Mouse (Mus musculus): ENCODE measurements around the gene 9430015G10Rik.
A peak's percentile ranks its signal among the peaks of the same experiment; 100 is the strongest.

The 9430015G10Rik gene

GRCm38 (mm10) chr4:156109570-156110331, at the start of gene 9430015G10Rik:
Gene 9430015G10Rik (plus strand): TSS chr4:156109982.
- peak; percentile 97 to 98 for DNase-seq (ENCODE audit: low spot score in 2 of 2)

GRCm38 (mm10) chr4:156063861-156064509, 45.8 kb upstream of the 9430015G10Rik start:
- DNase-seq (ENCODE audit: low spot score in 2 of 2) = no peak

GRCm38 (mm10) chr4:156064510-156064897, 45.3 kb upstream of the 9430015G10Rik start:
- no peak for DNase-seq (ENCODE audit: low spot score in 2 of 2)

GRCm38 (mm10) chr4:156065156-156065894, 44.5 kb upstream of the 9430015G10Rik start:
- DNase-seq (ENCODE audit: low spot score in 2 of 2) = no peak

- no peak for DNase-seq (ENCODE audit: low spot score in 2 of 2)
Observed at GRCm38 (mm10) chr4:156067256-156067949, 42.4 kb upstream of the 9430015G10Rik start.

GRCm38 (mm10) chr4:156069701-156070100, 40.1 kb upstream of the 9430015G10Rik start:
- no peak for DNase-seq (ENCODE audit: low spot score in 2 of 2)

GRCm38 (mm10) chr4:156070276-156070675, 39.5 kb upstream of the 9430015G10Rik start:
- no peak for DNase-seq (ENCODE audit: low spot score in 2 of 2)

- DNase-seq (ENCODE audit: low spot score in 2 of 2) = no peak
Observed at GRCm38 (mm10) chr4:156070716-156071115, 39.1 kb upstream of the 9430015G10Rik start.

- no peak for DNase-seq (ENCODE audit: low spot score in 2 of 2)
Observed at GRCm38 (mm10) chr4:156076911-156077382, 32.8 kb upstream of the 9430015G10Rik start.

GRCm38 (mm10) chr4:156077499-156078301, 32.1 kb upstream of the 9430015G10Rik start:
- DNase-seq (ENCODE audit: low spot score in 2 of 2) = no peak

- no peak for DNase-seq (ENCODE audit: low spot score in 2 of 2)
Observed at GRCm38 (mm10) chr4:156082621-156083234, 27.1 kb upstream of the 9430015G10Rik start.

GRCm38 (mm10) chr4:156083348-156083747, 26.4 kb upstream of the 9430015G10Rik start:
- no peak for DNase-seq (ENCODE audit: low spot score in 2 of 2)

GRCm38 (mm10) chr4:156084096-156084879, 25.5 kb upstream of the 9430015G10Rik start:
- no peak for DNase-seq (ENCODE audit: low spot score in 2 of 2)

GRCm38 (mm10) chr4:156085256-156085655, 24.5 kb upstream of the 9430015G10Rik start:
- DNase-seq (ENCODE audit: low spot score in 2 of 2) = no peak

GRCm38 (mm10) chr4:156087398-156088087, 22.2 kb upstream of the 9430015G10Rik start:
- no peak for DNase-seq (ENCODE audit: low spot score in 2 of 2)

GRCm38 (mm10) chr4:156091236-156091635, 18.5 kb upstream of the 9430015G10Rik start:
- DNase-seq (ENCODE audit: low spot score in 2 of 2) = no peak

- no peak for DNase-seq (ENCODE audit: low spot score in 2 of 2)
Observed at GRCm38 (mm10) chr4:156092765-156093164, 17.0 kb upstream of the 9430015G10Rik start.

GRCm38 (mm10) chr4:156093758-156094157, 16.0 kb upstream of the 9430015G10Rik start:
- no peak for DNase-seq (ENCODE audit: low spot score in 2 of 2)

- no peak for DNase-seq (ENCODE audit: low spot score in 2 of 2)
Observed at GRCm38 (mm10) chr4:156096191-156096590, 13.6 kb upstream of the 9430015G10Rik start.

Measured in frontal cortex, postnatal 14 days (tissue).